Mouse (Mus musculus) megakaryocyte, embryonic 14.5 days (primary cell): ENCODE measurements around the gene Thrap3.

ENCODE experiments used
- FLI1 ChIP-seq: IDR thresholded peaks from 2 replicates; pipeline ENCODE4 v1.6.1; 2012; ENCODE audit warnings: low read length, inconsistent platforms, mixed read lengths
- GATA1 ChIP-seq: IDR thresholded peaks from 3 replicates; pipeline ENCODE4 v1.6.1; 2012; ENCODE audit warnings: mixed read lengths, low read length, inconsistent platforms, borderline replicate concordance

DNA sequence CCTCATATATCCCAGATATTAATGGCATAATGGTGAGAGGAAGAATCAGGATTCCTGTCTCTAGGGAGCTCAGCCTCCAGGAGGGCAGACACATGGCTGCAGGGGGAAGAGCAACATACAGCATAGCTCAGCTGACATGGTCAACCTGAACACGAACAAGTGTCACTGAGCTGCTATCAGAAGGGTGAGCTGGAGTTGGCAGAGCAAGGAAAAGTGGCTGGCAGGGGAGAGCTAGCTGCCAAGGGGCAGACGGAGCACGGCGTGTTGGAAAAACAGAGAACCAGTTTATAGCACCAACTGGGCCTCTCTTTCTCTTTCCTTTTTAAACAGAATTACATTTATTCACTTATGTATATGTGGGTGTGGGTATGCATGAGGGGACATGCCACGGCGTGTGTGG, 40.0 kb upstream of the Thrap3 start:
- TF ChIP-seq GATA1 (no peak), FLI1 (no peak)
